Mouse (Mus musculus): ENCODE measurements around the gene Slc4a2. TPM values are rescaled to one million over a fixed set of nuclear protein-coding genes. Genes with fewer than 3 reads are reported as not detected.

Slc4a2 gene
- polyA plus RNA-seq, 1 experiment from 2014 or later = 40.0 TPM

GRCm38 (mm10) chr5:24399686-24400085 is 24.0 kb upstream of the Slc4a2 start:
- Histone ChIP-seq H3K9me3 (no peaks in the 10 kb centered on the region), H3K27ac (no peak overlapping the region), H3K9ac (no peak overlapping the region), H3K36me3 (peaks cover 46% of the 10 kb centered on the region), H3K27me3 (no peaks in the 10 kb centered on the region), H3K4me2 (no peak overlapping the region), H3K4me1 (no peaks in the 10 kb centered on the region), H3K4me3 (no peak overlapping the region)
- no peak; the same call in 1 of the 2 replicates for ATAC-seq (ENCODE audit: insufficient number of reproducible peaks, low FRiP score, low TSS enrichment, low read depth)
- WGBS = 80% methylated on average over 10 of the region's 10 CpGs

- Histone ChIP-seq H3K27ac (no peak overlapping the region), H3K27me3 (no peaks in the 10 kb centered on the region), H3K4me1 (no peaks in the 10 kb centered on the region), H3K4me2 (no peak overlapping the region), H3K4me3 (no peak overlapping the region), H3K36me3 (peaks cover 50% of the 10 kb centered on the region), H3K9me3 (no peaks in the 10 kb centered on the region), H3K9ac (no peak overlapping the region)
- 83% methylated on average over 11 of the region's 11 CpGs for WGBS
- no peak for ATAC-seq (ENCODE audit: insufficient number of reproducible peaks, low FRiP score, low TSS enrichment, low read depth)
Measured at GRCm38 (mm10) chr5:24400362-24400761, 23.3 kb upstream of the Slc4a2 start.

- Histone ChIP-seq H3K9ac (no peak overlapping the region), H3K27ac (no peak overlapping the region), H3K27me3 (no peaks in the 10 kb centered on the region), H3K4me2 (no peak overlapping the region), H3K4me3 (no peak overlapping the region), H3K9me3 (no peaks in the 10 kb centered on the region), H3K36me3 (peaks cover 56% of the 10 kb centered on the region), H3K4me1 (no peaks in the 10 kb centered on the region)
- 92% methylated on average over 5 of the region's 5 CpGs for WGBS
- no peak for ATAC-seq (ENCODE audit: insufficient number of reproducible peaks, low FRiP score, low TSS enrichment, low read depth)
Measured at GRCm38 (mm10) chr5:24400911-24401605, 22.6 kb upstream of the Slc4a2 start.

GRCm38 (mm10) chr5:24401969-24402368 is 21.7 kb upstream of the Slc4a2 start:
- no peak overlapping the region for H3K4me3 ChIP-seq
- H3K9ac ChIP-seq = no peak overlapping the region
- H3K9me3 ChIP-seq = no peaks in the 10 kb centered on the region
- H3K36me3 ChIP-seq = peaks cover 65% of the 10 kb centered on the region
- H3K27me3 ChIP-seq = no peaks in the 10 kb centered on the region
- H3K4me1 ChIP-seq = no peaks in the 10 kb centered on the region
- ATAC-seq (ENCODE audit: insufficient number of reproducible peaks, low FRiP score, low TSS enrichment, low read depth) = no peak
- H3K4me2 ChIP-seq = no peak overlapping the region
- 80% methylated on average over 9 of the region's 9 CpGs for WGBS
- no peak overlapping the region for H3K27ac ChIP-seq

GRCm38 (mm10) chr5:24404594-24405360 is 18.9 kb upstream of the Slc4a2 start:
- Histone ChIP-seq H3K36me3 (peaks cover 87% of the 10 kb centered on the region), H3K4me2 (no peak overlapping the region), H3K4me3 (no peak overlapping the region), H3K27me3 (no peaks in the 10 kb centered on the region), H3K4me1 (no peaks in the 10 kb centered on the region), H3K9ac (no peak overlapping the region), H3K27ac (no peak overlapping the region), H3K9me3 (no peaks in the 10 kb centered on the region)
- no peak for ATAC-seq (ENCODE audit: insufficient number of reproducible peaks, low FRiP score, low TSS enrichment, low read depth)
- WGBS = 85% methylated on average over 6 of the region's 6 CpGs

- Histone ChIP-seq H3K4me3 (no peak overlapping the region), H3K36me3 (peaks cover 82% of the 10 kb centered on the region), H3K27ac (no peak overlapping the region), H3K9ac (no peak overlapping the region), H3K27me3 (no peaks in the 10 kb centered on the region), H3K4me1 (no peaks in the 10 kb centered on the region), H3K9me3 (no peaks in the 10 kb centered on the region), H3K4me2 (no peak overlapping the region)
- 60% methylated on average over 3 of the region's 3 CpGs for WGBS
- no peak for ATAC-seq (ENCODE audit: insufficient number of reproducible peaks, low FRiP score, low TSS enrichment, low read depth)
Measured at GRCm38 (mm10) chr5:24405389-24405876, 18.2 kb upstream of the Slc4a2 start.

GRCm38 (mm10) chr5:24408651-24409050 is 15.0 kb upstream of the Slc4a2 start:
- ATAC-seq (ENCODE audit: insufficient number of reproducible peaks, low FRiP score, low TSS enrichment, low read depth) = no peak
- no peak overlapping the region for H3K4me2 ChIP-seq
- peaks cover 52% of the 10 kb centered on the region for H3K36me3 ChIP-seq
- no peak overlapping the region for H3K9ac ChIP-seq
- no peaks in the 10 kb centered on the region for H3K27me3 ChIP-seq
- peaks cover 10% of the 10 kb centered on the region for H3K4me1 ChIP-seq
- no peak overlapping the region for H3K27ac ChIP-seq
- no peak overlapping the region for H3K4me3 ChIP-seq
- WGBS = 87% methylated on average over 13 of the region's 13 CpGs
- H3K9me3 ChIP-seq = no peaks in the 10 kb centered on the region

- Histone ChIP-seq H3K4me2 (no peak overlapping the region), H3K4me1 (peaks cover 14% of the 10 kb centered on the region), H3K9ac (no peak overlapping the region), H3K27ac (no peak overlapping the region), H3K9me3 (no peaks in the 10 kb centered on the region), H3K27me3 (no peaks in the 10 kb centered on the region; the same call in 1 of the 2 replicates), H3K36me3 (peaks cover 44% of the 10 kb centered on the region), H3K4me3 (no peak overlapping the region)
- 77% methylated on average over 2 of the region's 2 CpGs for WGBS
- ATAC-seq (ENCODE audit: insufficient number of reproducible peaks, low FRiP score, low TSS enrichment, low read depth) = no peak
Measured at GRCm38 (mm10) chr5:24409466-24409865, 14.2 kb upstream of the Slc4a2 start.

- ATAC-seq (ENCODE audit: insufficient number of reproducible peaks, low FRiP score, low TSS enrichment, low read depth) = no peak
- Histone ChIP-seq H3K27me3 (no peaks in the 10 kb centered on the region; the same call in 1 of the 2 replicates), H3K27ac (no peak overlapping the region), H3K9me3 (no peaks in the 10 kb centered on the region), H3K4me2 (no peak overlapping the region), H3K9ac (no peak overlapping the region), H3K4me3 (no peak overlapping the region), H3K36me3 (peaks cover 23% of the 10 kb centered on the region), H3K4me1 (peaks cover 24% of the 10 kb centered on the region)
- 78% methylated on average over 2 of the region's 2 CpGs for WGBS
Measured at GRCm38 (mm10) chr5:24412063-24412462, 11.6 kb upstream of the Slc4a2 start.

- no peaks in the 10 kb centered on the region for H3K9me3 ChIP-seq
- no peak within 1 kb of the TSS for H3K9ac ChIP-seq
- WGBS = 34% methylated on average over 11 of the region's 11 CpGs
- H3K4me3 ChIP-seq = no peak within 1 kb of the TSS
- H3K36me3 ChIP-seq = peaks cover 15% of the 10 kb centered on the region
- no peak within 1 kb of the TSS for H3K27ac ChIP-seq
- peaks cover 24% of the 10 kb centered on the region for H3K4me1 ChIP-seq
- H3K4me2 ChIP-seq = no peak within 1 kb of the TSS
- ATAC-seq (ENCODE audit: insufficient number of reproducible peaks, low FRiP score, low TSS enrichment, low read depth) = no peak
- no peaks in the 10 kb centered on the region; the same call in 1 of the 2 replicates for H3K27me3 ChIP-seq
Measured at GRCm38 (mm10) chr5:24413042-24413693, 10.5 kb upstream of the Slc4a2 start, which contains the start of gene Asic3. Gene Asic3, plus strand, starts transcription at chr5:24413392.

- H3K4me1 ChIP-seq = peaks cover 24% of the 10 kb centered on the region
- no peak overlapping the region for H3K27ac ChIP-seq
- no peak overlapping the region for H3K4me3 ChIP-seq
- H3K9ac ChIP-seq = no peak overlapping the region
- no peaks in the 10 kb centered on the region for H3K9me3 ChIP-seq
- no peaks in the 10 kb centered on the region; the same call in 1 of the 2 replicates for H3K27me3 ChIP-seq
- no peak overlapping the region for H3K4me2 ChIP-seq
- ATAC-seq (ENCODE audit: insufficient number of reproducible peaks, low FRiP score, low TSS enrichment, low read depth) = no peak
- WGBS = 72% methylated on average over 13 of the region's 13 CpGs
- H3K36me3 ChIP-seq = peaks cover 15% of the 10 kb centered on the region
Measured at GRCm38 (mm10) chr5:24413938-24414337, 9.7 kb upstream of the Slc4a2 start.

Measured in limb, embryonic 15.5 days (tissue).